Mouse (Mus musculus): Measurements from ENCODE around the gene Efna3.

DNA sequence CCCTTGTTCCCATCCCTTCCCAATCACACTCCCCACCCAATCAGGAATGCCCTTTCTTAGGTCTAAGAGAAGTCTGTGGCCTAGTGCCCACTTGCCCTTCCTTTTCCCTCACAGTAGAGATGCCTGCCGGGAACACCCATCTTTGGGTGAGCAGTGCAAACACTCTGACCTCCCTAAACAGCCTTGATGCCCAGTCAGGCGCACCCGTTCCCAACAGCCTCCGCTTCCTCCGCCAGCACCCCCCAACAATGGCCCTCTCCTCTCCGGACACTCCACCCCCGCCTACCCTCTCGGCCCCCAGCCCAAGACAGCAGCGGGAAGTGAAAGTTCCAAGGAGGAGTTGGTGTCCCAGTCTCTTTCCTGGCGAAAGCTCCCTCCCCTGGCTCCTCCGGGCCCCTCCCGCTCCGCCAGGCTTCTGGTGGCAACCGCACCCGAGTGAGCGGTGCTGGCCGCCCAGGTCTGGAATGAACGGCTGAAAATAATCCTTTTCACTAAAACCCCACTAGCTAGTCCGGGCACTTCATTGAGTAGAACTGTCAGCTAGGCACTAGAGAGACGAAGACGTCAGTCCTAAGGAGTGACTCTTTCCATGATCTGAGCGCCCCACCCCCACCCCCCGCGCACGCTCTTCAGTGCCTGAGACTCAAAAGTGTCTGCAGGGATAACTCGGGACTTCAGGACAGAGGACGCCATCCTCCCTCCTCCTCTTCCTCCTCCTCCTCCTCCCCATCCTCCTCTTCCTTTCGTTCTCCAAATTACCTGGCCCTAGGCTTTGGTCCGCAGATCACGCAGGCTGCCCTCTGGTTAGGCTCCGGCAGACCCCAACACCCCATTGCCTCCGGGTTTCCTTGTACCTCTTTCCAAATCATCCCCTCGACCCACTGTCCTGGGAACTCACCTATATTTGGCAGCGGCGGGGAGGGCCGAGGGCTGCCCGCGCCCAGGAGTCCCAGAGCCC is 26.4 kb upstream of the Efna3 start:
- TF ChIP-seq CTCF (IDR thresholded peaks at IDR 0.05; ENCODE audit: low read depth) (no peak), EP300 (IDR thresholded peaks at IDR 0.05; ENCODE audit: low read depth) (no peak)

Data from heart, postnatal 0 days (tissue).